Mouse (Mus musculus) embryonic facial prominence, embryonic 11.5 days (tissue): ENCODE measurements around the gene Bex2. TPM values are rescaled to one million over a fixed set of nuclear protein-coding genes. Genes with fewer than 3 reads are reported as not detected.
"Not testable (repeated sequence)": the region's sequence is repeated elsewhere in the genome, so short reads cannot be mapped to it uniquely, and the experiment has no call there.

Source experiments
- ATAC-seq: fragments of 200-750 bp; cut with Nextera tagmentation; replicated peaks from 2 replicates; pipeline ENCODE4 v1.8.0; 2017; ENCODE audit warnings: low read depth; ENCODE audit not compliant: insufficient number of reproducible peaks, low FRiP score, low TSS enrichment
- DNase-seq: peaks from one replicate; pipeline ENCODE4 v3.0.0-alpha.2; 2015; ENCODE audit warnings: low spot score
- H3K27ac ChIP-seq: fragments of 300-500 bp; sonication (generic); replicated peaks from 2 replicates; pipeline ENCODE4 v1.5.1; 2014; ENCODE audit warnings: mild to moderate bottlenecking, low read depth, low read length, control low read depth
- H3K27me3 ChIP-seq: fragments of 300-500 bp; sonication (generic); 2 replicates; pipeline ENCODE4 v1.6.1; 2014; ENCODE audit warnings: mild to moderate bottlenecking, low read length, moderate library complexity, mixed read lengths; ENCODE audit not compliant: control insufficient read depth, insufficient read depth
- H3K36me3 ChIP-seq: fragments of 300-500 bp; sonication (generic); replicated peaks from 2 replicates; pipeline ENCODE4 v1.6.1; 2014; ENCODE audit warnings: low read depth, mild to moderate bottlenecking, low read length, moderate library complexity, mixed read lengths; ENCODE audit not compliant: control insufficient read depth, insufficient read depth
- H3K4me1 ChIP-seq: fragments of 300-500 bp; sonication (generic); 2 replicates; pipeline ENCODE4 v1.6.1; 2014; ENCODE audit warnings: low read length, mixed read lengths; ENCODE audit not compliant: control insufficient read depth, insufficient read depth
- H3K4me2 ChIP-seq: fragments of 300-500 bp; sonication (generic); 2 replicates; pipeline ENCODE4 v1.6.1; 2014; ENCODE audit warnings: low read depth, mild to moderate bottlenecking, control low read depth, low read length, moderate library complexity
- H3K4me3 ChIP-seq: fragments of 300-500 bp; sonication (generic); 2 replicates; pipeline ENCODE4 v1.5.1; 2014; ENCODE audit warnings: low read depth, low read length, control low read depth
- H3K9ac ChIP-seq: fragments of 300-500 bp; sonication (generic); replicated peaks from 2 replicates; pipeline ENCODE4 v1.6.1; 2014; ENCODE audit warnings: mild to moderate bottlenecking, control low read depth, low read length
- H3K9me3 ChIP-seq: fragments of 300-500 bp; sonication (generic); replicated peaks from 2 replicates; pipeline ENCODE4 v1.6.1; 2016; ENCODE audit warnings: mild to moderate bottlenecking, low read length, inconsistent platforms, mixed read lengths; ENCODE audit not compliant: control insufficient read depth
- WGBS: fragments of 180-500 bp; shearing (Covaris S2); extraction: QIAGEN DNeasy Blood & Tissue Kit; methylation state at CpG from one replicate; pipeline ENCODE4 v1.1.7; 2014; 5-methylcytosine and 5-hydroxymethylcytosine counted together
- polyA plus RNA-seq: library from polyadenylated mRNA; unstranded; fragments of >200 nt; fragmentation: Nextera tagmentation; extraction: Ambion mirVana; gene quantifications from 2 replicates; pipeline ENCODE4 v1.2.1, GENCODE M21; 2014

The Bex2 gene
- 209 and 215 TPM in 2 replicates for polyA plus RNA-seq

GRCm38 (mm10) chrX:136068020-136068419, at the start of gene Bex2:
Bex2 (minus strand) TSS chrX:136068236.
- H3K9me3 ChIP-seq, H3K4me2 ChIP-seq, H3K27me3 ChIP-seq, H3K36me3 ChIP-seq, H3K27ac ChIP-seq, H3K4me1 ChIP-seq: not testable (repeated sequence)
- WGBS: no CpG with 5 or more reads among the region's 32 CpGs
- peak within 1 kb of the TSS; percentile 34 for H3K4me3 ChIP-seq
- DNase-seq (peak; percentile 15), ATAC-seq (peak; percentile 96)
- peak within 1 kb of the TSS; percentile 50 for H3K9ac ChIP-seq

GRCm38 (mm10) chrX:136115419-136115961, 47.5 kb upstream of the Bex2 start:
- WGBS: 20% methylated on average over 23 of the region's 23 CpGs
- Histone ChIP-seq H3K36me3 (no peaks in the 10 kb centered on the region), H3K4me2 (peak overlapping the region; percentile 45), H3K9me3 (no peaks in the 10 kb centered on the region), H3K27me3 (no peaks in the 10 kb centered on the region), H3K4me3 (peak overlapping the region; percentile 35), H3K4me1 (no peaks in the 10 kb centered on the region), H3K27ac (peak overlapping the region; percentile 41; the same call in 1 of the 2 replicates), H3K9ac (peak overlapping the region; percentile 52)
- peak; percentile 85 for DNase-seq
- peak; percentile 98 for ATAC-seq

GRCm38 (mm10) chrX:136115015-136115414, 47.0 kb upstream of the Bex2 start:
- 39% methylated on average over 4 of the region's 4 CpGs for WGBS
- Histone ChIP-seq H3K27ac (no peak overlapping the region), H3K4me2 (no peak overlapping the region), H3K4me1 (no peaks in the 10 kb centered on the region), H3K9me3 (no peaks in the 10 kb centered on the region), H3K9ac (no peak overlapping the region), H3K36me3 (no peaks in the 10 kb centered on the region), H3K27me3 (no peaks in the 10 kb centered on the region), H3K4me3 (no peak overlapping the region)
- DNase-seq (no peak), ATAC-seq (no peak)

GRCm38 (mm10) chrX:136107942-136108341, 39.9 kb upstream of the Bex2 start:
- ATAC-seq (no peak), DNase-seq (peak; percentile 52)
- H3K4me2 ChIP-seq: no peak overlapping the region
- 40% methylated on average over 6 of the region's 6 CpGs for WGBS
- no peak overlapping the region for H3K4me3 ChIP-seq
- no peaks in the 10 kb centered on the region for H3K4me1 ChIP-seq
- H3K9ac ChIP-seq: no peak overlapping the region
- H3K27me3 ChIP-seq: no peaks in the 10 kb centered on the region
- H3K9me3 ChIP-seq: no peaks in the 10 kb centered on the region
- no peaks in the 10 kb centered on the region for H3K36me3 ChIP-seq
- H3K27ac ChIP-seq: no peak overlapping the region

- Histone ChIP-seq H3K4me2 (no peak overlapping the region), H3K27ac (no peak overlapping the region), H3K4me1 (no peaks in the 10 kb centered on the region), H3K9me3 (no peaks in the 10 kb centered on the region), H3K4me3 (no peak overlapping the region), H3K27me3 (no peaks in the 10 kb centered on the region), H3K36me3 (no peaks in the 10 kb centered on the region), H3K9ac (no peak overlapping the region)
- ATAC-seq: no peak
- DNase-seq: no peak
- 68% methylated on average over 3 of the region's 3 CpGs for WGBS
Measured at GRCm38 (mm10) chrX:136104724-136105088, 36.7 kb upstream of the Bex2 start.

- H3K27me3 ChIP-seq: no peaks in the 10 kb centered on the region
- no peaks in the 10 kb centered on the region for H3K9me3 ChIP-seq
- no peak overlapping the region for H3K27ac ChIP-seq
- no peak overlapping the region for H3K4me2 ChIP-seq
- WGBS: 69% methylated on average over 4 of the region's 4 CpGs
- DNase-seq (no peak), ATAC-seq (no peak)
- H3K4me1 ChIP-seq: no peaks in the 10 kb centered on the region
- H3K4me3 ChIP-seq: no peak overlapping the region
- no peak overlapping the region for H3K9ac ChIP-seq
- H3K36me3 ChIP-seq: no peaks in the 10 kb centered on the region
Measured at GRCm38 (mm10) chrX:136104046-136104723, 36.1 kb upstream of the Bex2 start.

GRCm38 (mm10) chrX:136094421-136094820, 26.4 kb upstream of the Bex2 start:
- Histone ChIP-seq H3K4me2 (no peak overlapping the region), H3K36me3 (no peaks in the 10 kb centered on the region), H3K4me1 (no peaks in the 10 kb centered on the region), H3K4me3 (no peak overlapping the region), H3K9ac (no peak overlapping the region), H3K27me3 (no peaks in the 10 kb centered on the region), H3K9me3 (no peaks in the 10 kb centered on the region), H3K27ac (no peak overlapping the region)
- 59% methylated on average over 2 of the region's 2 CpGs for WGBS
- DNase-seq: no peak
- no peak for ATAC-seq

GRCm38 (mm10) chrX:136092497-136093279, 24.7 kb upstream of the Bex2 start:
- H3K9me3 ChIP-seq: no peaks in the 10 kb centered on the region
- 49% methylated on average over 2 of the region's 2 CpGs for WGBS
- no peak for DNase-seq
- H3K4me2 ChIP-seq: no peak overlapping the region
- no peaks in the 10 kb centered on the region for H3K4me1 ChIP-seq
- H3K36me3 ChIP-seq: no peaks in the 10 kb centered on the region
- ATAC-seq: no peak
- no peak overlapping the region for H3K27ac ChIP-seq
- no peak overlapping the region for H3K4me3 ChIP-seq
- H3K27me3 ChIP-seq: no peaks in the 10 kb centered on the region
- no peak overlapping the region for H3K9ac ChIP-seq
